Mouse (Mus musculus): ENCODE results near the gene Zim1.

Zim1 gene

GRCm38 (mm10) chr7:6696241-6697045, at the start of gene Zim1:
Gene Zim1 (minus strand): TSS chr7:6696450.
- in situ Hi-C loops (cut with MboI; ENCODE audit: unreplicated experiment in 2 of 2): no loop called here

DNA sequence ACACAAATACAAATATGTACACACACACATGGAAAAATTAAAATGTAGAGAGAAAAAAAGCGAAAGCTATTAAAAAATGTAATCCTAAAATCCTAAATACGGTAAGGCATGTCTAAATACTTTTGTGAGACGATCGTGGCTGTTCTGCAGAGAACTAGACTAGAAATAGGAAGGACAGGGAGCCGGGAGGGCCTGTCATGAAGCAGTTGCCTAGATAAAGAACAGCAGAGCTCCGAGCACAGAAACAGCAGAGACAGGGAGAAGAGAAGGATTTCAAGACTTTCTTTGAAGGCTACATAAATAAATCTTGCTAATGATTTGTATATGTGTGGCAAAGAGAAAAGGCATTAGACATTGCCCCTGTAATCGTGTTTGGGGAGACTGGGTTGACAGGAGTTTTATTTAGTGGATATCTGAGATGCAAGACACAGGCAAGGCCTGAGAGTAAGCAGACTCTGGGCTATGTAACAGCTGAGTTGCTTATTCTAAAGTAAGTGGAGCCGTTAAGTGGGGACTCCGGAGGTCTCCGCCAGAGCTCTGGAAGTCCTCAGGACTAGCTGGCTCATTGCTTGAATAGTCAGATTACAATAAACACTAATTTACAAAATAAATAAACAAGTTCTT, 48.1 kb upstream of the Zim1 start:
- in situ Hi-C loops (cut with MboI; ENCODE audit: unreplicated experiment in 2 of 2): no loop called here

- in situ Hi-C loops (cut with MboI; ENCODE audit: unreplicated experiment in 2 of 2): no loop called here
These were observed 39.8 kb upstream of the Zim1 start for GRCm38 (mm10) chr7:6736060-6736459.

DNA sequence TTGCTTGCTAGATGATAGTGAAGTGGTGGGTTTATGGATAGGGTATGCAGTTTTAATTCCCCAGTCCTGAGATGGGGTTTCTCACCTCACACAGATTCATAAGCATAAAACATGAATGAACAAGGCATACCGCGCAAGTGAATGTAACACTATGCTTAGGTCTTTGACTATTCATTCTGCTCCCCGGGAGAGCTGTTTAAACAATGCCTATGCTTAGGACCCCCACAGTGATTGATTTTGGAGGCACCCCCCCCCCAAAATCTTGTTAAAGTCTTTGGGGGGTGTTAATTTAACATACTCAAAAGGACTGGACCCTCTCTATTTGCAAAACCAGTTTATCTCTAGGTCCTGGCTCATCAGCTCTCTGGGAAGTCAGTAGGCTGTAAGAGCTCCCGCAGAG, 35.7 kb upstream of the Zim1 start:
- in situ Hi-C loops (cut with MboI; ENCODE audit: unreplicated experiment in 2 of 2): no loop called here

DNA sequence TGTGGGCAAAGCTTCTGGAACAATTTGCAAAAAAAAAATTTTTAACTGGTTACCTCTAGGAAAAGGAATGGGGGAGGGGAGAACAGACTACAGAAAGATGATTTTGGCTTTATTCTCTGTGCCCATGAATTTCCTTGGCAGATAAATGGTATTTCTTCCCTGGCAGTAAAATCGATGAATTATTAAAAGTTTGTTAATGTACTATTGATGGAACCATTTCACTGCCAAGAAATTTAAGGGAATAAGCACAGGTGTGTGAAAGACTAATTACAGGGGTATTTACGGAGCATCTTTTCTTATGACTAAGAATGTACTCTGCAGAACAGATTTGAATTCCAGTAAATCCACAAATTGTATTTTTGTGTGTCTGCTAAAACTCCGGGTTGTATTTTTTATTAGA, 35.1 kb upstream of the Zim1 start:
- in situ Hi-C loops (cut with MboI; ENCODE audit: unreplicated experiment in 2 of 2): no loop called here

- in situ Hi-C loops (cut with MboI; ENCODE audit: unreplicated experiment in 2 of 2): no loop called here
These were observed 34.6 kb upstream of the Zim1 start for GRCm38 (mm10) chr7:6730801-6731200.

DNA sequence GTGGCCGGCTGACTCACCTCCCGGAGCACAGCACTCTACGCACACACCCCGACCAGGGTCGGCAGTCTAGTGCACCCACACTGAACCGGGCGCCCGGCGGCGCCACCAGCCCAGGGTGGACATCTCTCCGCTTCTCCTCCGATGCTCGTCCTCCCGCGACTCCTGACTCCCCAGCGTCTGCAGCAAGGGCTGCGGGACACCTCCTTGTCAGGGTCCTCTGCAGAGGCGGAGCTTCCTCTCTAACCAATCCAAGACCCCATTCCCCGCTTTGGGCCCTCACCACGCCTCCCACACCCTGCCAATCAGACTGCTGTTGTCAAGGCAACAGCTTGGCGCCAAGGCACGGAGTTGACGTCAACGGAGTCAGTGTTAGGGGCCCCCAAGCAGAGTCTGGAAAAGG, 34.0 kb upstream of the Zim1 start, which contains the start of the genes Peg3 and Usp29:
Peg3 (minus strand) TSS at position 191 of the 400 bp plus-strand sequence.
Usp29 (plus strand) TSS at position 338 of the 400 bp plus-strand sequence.
- in situ Hi-C loops (cut with MboI; ENCODE audit: unreplicated experiment in 2 of 2): no loop called here

- in situ Hi-C loops (cut with MboI; ENCODE audit: unreplicated experiment in 2 of 2): no loop called here
These were observed 33.0 kb upstream of the Zim1 start for GRCm38 (mm10) chr7:6729061-6729817.

DNA sequence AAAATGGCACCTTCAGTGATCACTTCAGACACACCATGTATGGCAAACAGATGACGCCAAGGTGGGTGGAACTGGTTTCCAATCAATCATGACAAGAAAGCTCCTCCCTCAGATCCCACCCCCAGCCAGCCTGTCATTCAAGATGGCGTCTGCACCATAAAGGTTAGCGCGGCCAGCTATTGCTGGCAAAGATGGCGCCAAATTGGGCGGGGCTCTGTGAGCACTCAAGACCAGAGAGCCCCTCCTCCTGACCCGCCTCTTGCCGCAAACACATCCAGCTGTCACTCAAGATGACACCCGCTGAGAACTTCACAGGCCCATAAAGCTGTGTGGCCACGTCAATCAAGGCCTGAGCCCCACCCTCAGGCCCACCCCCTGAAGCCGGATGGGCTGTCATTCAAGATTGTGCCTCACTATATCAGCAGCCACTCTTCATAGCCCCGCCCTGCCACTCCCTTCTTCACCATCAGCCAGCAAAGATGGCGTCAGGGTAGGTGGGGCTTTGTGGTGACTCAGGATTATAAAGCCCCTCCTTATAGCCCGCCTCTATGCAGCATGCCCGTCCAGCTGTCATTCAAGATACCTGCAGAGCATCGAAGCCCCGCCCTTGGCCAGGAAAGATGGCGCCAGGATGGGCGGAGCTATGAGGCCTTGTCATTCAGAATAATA, 32.1 kb upstream of the Zim1 start:
- in situ Hi-C loops (cut with MboI; ENCODE audit: unreplicated experiment in 2 of 2): no loop called here

GRCm38 (mm10) chr7:6727351-6728121, 31.3 kb upstream of the Zim1 start:
- in situ Hi-C loops (cut with MboI; ENCODE audit: unreplicated experiment in 2 of 2): no loop called here

GRCm38 (mm10) chr7:6709396-6709795, 13.1 kb upstream of the Zim1 start:
- in situ Hi-C loops (cut with MboI; ENCODE audit: unreplicated experiment in 2 of 2): no loop called here

DNA sequence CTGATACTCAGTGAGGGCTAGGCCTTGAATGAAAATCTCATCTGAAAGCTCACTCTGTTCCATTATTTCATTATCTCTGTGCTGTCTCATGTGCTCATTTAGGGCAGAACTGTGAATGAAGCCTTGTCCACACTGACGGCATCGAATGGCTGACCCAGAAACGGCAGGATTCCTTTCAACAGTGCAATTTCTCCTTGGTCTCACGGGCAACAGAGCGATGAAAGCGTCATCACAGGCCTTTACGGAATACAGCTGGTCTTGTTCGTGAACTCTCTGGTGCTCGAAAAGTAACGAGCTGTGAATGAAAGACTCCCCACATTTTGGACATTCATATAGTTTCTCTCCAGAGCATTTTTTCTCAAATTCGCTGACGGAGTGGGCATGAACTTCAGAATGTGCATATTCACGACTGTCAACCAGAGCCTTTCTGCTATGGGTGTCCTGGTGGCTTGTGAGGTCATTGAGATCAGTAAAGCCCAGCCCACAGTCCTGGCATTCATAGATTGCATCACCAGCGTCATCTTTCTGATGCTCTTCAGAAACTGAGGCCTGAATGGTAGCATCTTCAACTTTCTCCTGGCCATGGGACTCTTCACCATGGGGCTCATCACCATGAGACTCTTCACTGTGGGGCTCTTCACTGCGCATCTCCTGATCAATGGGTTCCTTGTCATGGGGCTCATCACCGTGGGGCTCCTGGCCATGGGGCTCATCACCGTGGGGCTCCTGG, 12.4 kb upstream of the Zim1 start:
- in situ Hi-C loops (cut with MboI; ENCODE audit: unreplicated experiment in 2 of 2): no loop called here

- in situ Hi-C loops (cut with MboI; ENCODE audit: unreplicated experiment in 2 of 2): no loop called here
These were observed 11.3 kb upstream of the Zim1 start for GRCm38 (mm10) chr7:6707416-6708015.

GRCm38 (mm10) chr7:6699230-6699629, 3.0 kb upstream of the Zim1 start:
- in situ Hi-C loops (cut with MboI; ENCODE audit: unreplicated experiment in 2 of 2): no loop called here

GRCm38 (mm10) chr7:6685511-6685910, 10.7 kb downstream of the Zim1 start:
- in situ Hi-C loops (cut with MboI; ENCODE audit: unreplicated experiment in 2 of 2): no loop called here

GRCm38 (mm10) chr7:6666726-6667125, 29.5 kb downstream of the Zim1 start:
- in situ Hi-C loops (cut with MboI; ENCODE audit: unreplicated experiment in 2 of 2): no loop called here

GRCm38 (mm10) chr7:6663430-6663829, 32.8 kb downstream of the Zim1 start:
- in situ Hi-C loops (cut with MboI; ENCODE audit: unreplicated experiment in 2 of 2): no loop called here

DNA sequence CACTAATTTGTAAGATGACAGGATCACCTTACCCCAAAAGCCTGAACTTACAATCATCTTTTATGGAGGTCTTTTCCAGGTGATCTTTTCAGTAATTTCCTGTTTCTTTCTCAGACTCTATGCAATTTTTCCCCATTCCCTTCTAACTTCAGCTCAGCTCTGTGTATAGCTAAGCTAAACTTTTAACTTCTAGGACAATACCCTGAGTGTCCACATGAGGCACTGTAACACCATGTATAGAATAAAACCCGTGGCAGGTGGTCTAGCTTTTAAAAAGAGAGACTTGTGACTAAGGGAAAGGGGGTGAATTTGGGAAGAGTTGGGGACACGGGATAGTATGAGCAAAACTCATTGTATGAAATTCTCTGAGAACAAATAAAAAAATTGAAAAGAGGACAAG, 36.6 kb downstream of the Zim1 start:
- in situ Hi-C loops (cut with MboI; ENCODE audit: unreplicated experiment in 2 of 2): no loop called here

DNA sequence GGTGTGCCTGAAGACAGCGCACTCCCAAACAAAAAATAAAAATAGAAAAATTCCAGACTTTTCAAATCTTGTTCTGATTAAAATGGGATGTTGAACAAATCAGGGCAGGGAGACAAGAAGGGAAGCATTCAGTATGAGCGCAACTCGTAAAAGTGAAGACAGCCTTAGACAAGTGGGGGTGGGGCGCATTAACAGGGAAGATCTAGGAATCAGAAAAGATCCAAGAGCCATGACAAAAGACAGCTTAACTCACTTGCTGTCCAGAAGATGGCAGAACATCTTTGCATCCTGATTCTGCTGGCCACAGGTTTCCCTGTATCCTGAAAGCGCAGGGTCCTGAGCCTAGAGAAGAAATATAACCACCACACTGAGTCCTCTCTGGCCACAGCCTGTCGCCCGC, 37.6 kb downstream of the Zim1 start:
- in situ Hi-C loops (cut with MboI; ENCODE audit: unreplicated experiment in 2 of 2): no loop called here
